In the genomic region with DNA sequence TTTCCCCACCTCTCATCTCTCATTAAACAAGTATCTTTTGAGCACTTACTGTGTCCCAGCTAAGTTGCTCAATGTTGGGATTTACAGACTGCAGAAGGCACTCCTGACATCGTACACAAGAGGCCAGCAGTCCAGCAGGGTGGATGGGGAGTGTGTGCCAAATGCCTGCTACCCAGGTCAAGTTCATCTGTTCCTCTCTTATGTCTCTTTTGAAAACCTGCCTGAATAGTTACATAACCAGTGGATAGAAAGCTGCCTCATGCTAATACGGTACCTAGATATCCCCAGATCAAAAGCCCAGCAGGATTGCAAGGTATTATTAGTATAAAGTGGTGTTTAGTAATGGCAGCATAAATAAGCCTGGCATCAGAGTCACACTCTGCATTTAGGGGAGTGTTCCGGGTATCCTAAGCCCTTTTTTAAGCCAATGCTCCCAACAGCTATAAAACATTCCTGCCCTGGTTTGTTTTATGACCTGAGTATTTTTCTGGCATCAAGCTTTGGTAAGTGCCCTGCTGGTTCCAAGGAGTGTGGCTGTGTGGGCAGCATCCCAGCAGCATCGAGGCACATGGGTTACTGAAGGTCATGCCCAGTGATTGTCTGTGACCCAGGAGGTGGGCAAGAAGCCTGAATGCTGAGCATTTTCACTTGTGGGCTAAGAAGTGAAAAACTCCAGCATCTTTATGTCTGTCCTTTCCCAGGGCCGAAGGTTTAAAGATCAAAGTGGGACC, we compare ENCODE assay signal across 16 mouse cellular contexts. TPM values are rescaled to one million over a fixed set of nuclear protein-coding genes. Genes with fewer than 3 reads are reported as not detected.
A peak's percentile ranks its signal among the peaks of the same experiment; 100 is the strongest.
DNase-seq lines count a peak whose midpoint lies in the region; ATAC-seq and TF ChIP-seq lines count a peak whose summit lies in the region.
"Had no signal": no experiment of that assay in that cellular context is flagged by ENCODE, and none has a peak within 500 bp of the region (broad histone marks: within the 10 kb centered on the region; RNA-seq: fewer than 3 reads in every experiment).

No protein-coding gene starts in this region.

- H3K27ac ChIP-seq in lung, postnatal 0 days (ENCODE audit: low read length), result no peak overlapping the region
- H3K27ac ChIP-seq: embryonic facial prominence, embryonic 15.5 days; liver, embryonic 13.5 days had no signal

- 63% methylated on average over 5 of the region's 5 CpGs for WGBS in lung, postnatal 0 days

- no peak overlapping the region for H3K9ac ChIP-seq in lung, postnatal 0 days (replicated peaks; ENCODE audit: low read depth)
- H3K9ac ChIP-seq: embryonic facial prominence, embryonic 15.5 days; liver, embryonic 13.5 days had no signal

- ATAC-seq in lung, postnatal 0 days, result no peak
- ATAC-seq: forebrain, embryonic 14.5 days; hindbrain, embryonic 16.5 days had no signal

- TF ChIP-seq EP300 in lung, postnatal 0 days (IDR thresholded peaks at IDR 0.05), result no peak

- H3K4me2 ChIP-seq in lung, postnatal 0 days (replicated peaks; ENCODE audit: low read depth, low read length), result no peak overlapping the region
- H3K4me2 ChIP-seq: embryonic facial prominence, embryonic 15.5 days; liver, embryonic 13.5 days had no signal

- peak; percentile 68 for DNase-seq in gastrocnemius, adult 18-20 months (ENCODE audit: low spot score)
- no peak for DNase-seq in gastrocnemius, postnatal 10 days
- peak; percentile 20 to 48 for DNase-seq in lung, adult 18-20 months
- DNase-seq in lung, postnatal 0 days (ENCODE audit: low spot score), result no peak
- DNase-seq in cerebellum, adult 8-10 months, result peak; percentile 88
- DNase-seq in gonadal fat pad, adult 2 months (ENCODE audit: low read depth), result peak; percentile 54
- no peak for DNase-seq in testis, postnatal 14 days (ENCODE audit: low spot score)
- DNase-seq in urinary bladder, postnatal 36 days (ENCODE audit: low spot score in 2 of 2), result no peak
- DNase-seq: B cell, adult 2 months; heart, postnatal 10 days; liver, embryonic 13.5 days; right cerebral cortex, postnatal 14 days had no signal

- H3K9me3 ChIP-seq in lung, postnatal 0 days (ENCODE audit: low read length), result no peaks in the 10 kb centered on the region
- H3K9me3 ChIP-seq: embryonic facial prominence, embryonic 15.5 days; G1E; liver, embryonic 13.5 days had no signal

- H3K4me1 ChIP-seq in lung, postnatal 0 days (ENCODE audit: insufficient read depth, low read depth, low read length), result no peaks in the 10 kb centered on the region; the same call in 1 of the 2 replicates
- H3K4me1 ChIP-seq: embryonic facial prominence, embryonic 15.5 days; liver, embryonic 13.5 days had no signal

- no peak overlapping the region for H3K4me3 ChIP-seq in lung, postnatal 0 days (ENCODE audit: low read depth, low read length)
- H3K4me3 ChIP-seq: embryonic facial prominence, embryonic 15.5 days; liver, embryonic 13.5 days had no signal

- no peaks in the 10 kb centered on the region for H3K36me3 ChIP-seq in lung, postnatal 0 days (ENCODE audit: insufficient read depth, low read length)
- H3K36me3 ChIP-seq: embryonic facial prominence, embryonic 15.5 days; G1E; liver, embryonic 13.5 days had no signal

- no peaks in the 10 kb centered on the region for H3K27me3 ChIP-seq in lung, postnatal 0 days (replicated peaks; ENCODE audit: insufficient read depth, low read length)
- H3K27me3 ChIP-seq: embryonic facial prominence, embryonic 15.5 days; liver, embryonic 13.5 days had no signal

- TF ChIP-seq CTCF in lung, postnatal 0 days (IDR thresholded peaks at IDR 0.05), result no peak

RNA-seq across cellular contexts. Expression of gene Pomgnt2, which starts 59.1 kb away (rescaled TPM):
- 10 to 100 TPM; 15.9 to 16.6 TPM for total RNA-seq in gastrocnemius, adult 18-20 months (2021)
- 1 to 10 TPM; 6.5 to 7.0 TPM for total RNA-seq in gastrocnemius, postnatal 10 days (2021)
- polyA plus RNA-seq in lung, postnatal 0 days (2015; fragmentation: Nextera tagmentation; extraction: Ambion mirVana), result 4.3 and 5.6 TPM in 2 replicates
- polyA plus RNA-seq in gonadal fat pad, adult 2 months (2012; rRNA removed), result 19.8 and 20.2 TPM in 2 replicates
- polyA plus RNA-seq: G1E had no signal

Comparison
In these comparisons a context has a peak if more than half of its experiments do, and no peak if none do; other contexts are left out.
1. DNase-seq: peak in gastrocnemius, adult 18-20 months (single experiment), lung, adult 18-20 months (2 of 2), cerebellum, adult 8-10 months (single experiment) and gonadal fat pad, adult 2 months (single experiment); none in gastrocnemius, postnatal 10 days (single experiment), lung, postnatal 0 days (single experiment), testis, postnatal 14 days (single experiment) and urinary bladder, postnatal 36 days (0 of 2).